Mouse (Mus musculus) erythroblast, adult 5-6 weeks (primary cell): ENCODE data around the gene Arfip1. TPM values are rescaled to one million over a fixed set of nuclear protein-coding genes. Genes with fewer than 3 reads are reported as not detected.

ENCODE experiments used
- ATAC-seq: replicated peaks from 2 replicates; pipeline ENCODE4 v1.8.0; 2016; ENCODE audit warnings: moderate number of reproducible peaks, mild to moderate bottlenecking, moderate TSS enrichment, inconsistent platforms; ENCODE audit not compliant: poor library complexity, low FRiP score, severe bottlenecking
- total RNA-seq, 2 experiments: library from RNA; stranded (forward) in 1 of 2; stranded (reverse) in 1 of 2; fragments of 150-400 nt in 1 of 2; fragments of 200-764, 138-1000 nt in 1 of 2; gene quantifications; 2 replicates each; pipeline versions ENCODE4 v1.2.3 to v1.2.4; 2015 to 2017; ENCODE audit warnings: low replicate concordance in 2 of 2

The Arfip1 gene
- total RNA-seq (2015; ENCODE audit: low replicate concordance) (3.3 and 12.9 TPM in 2 replicates), total RNA-seq (2017; ENCODE audit: low replicate concordance) (5.4 and 7.4 TPM in 2 replicates)

DNA sequence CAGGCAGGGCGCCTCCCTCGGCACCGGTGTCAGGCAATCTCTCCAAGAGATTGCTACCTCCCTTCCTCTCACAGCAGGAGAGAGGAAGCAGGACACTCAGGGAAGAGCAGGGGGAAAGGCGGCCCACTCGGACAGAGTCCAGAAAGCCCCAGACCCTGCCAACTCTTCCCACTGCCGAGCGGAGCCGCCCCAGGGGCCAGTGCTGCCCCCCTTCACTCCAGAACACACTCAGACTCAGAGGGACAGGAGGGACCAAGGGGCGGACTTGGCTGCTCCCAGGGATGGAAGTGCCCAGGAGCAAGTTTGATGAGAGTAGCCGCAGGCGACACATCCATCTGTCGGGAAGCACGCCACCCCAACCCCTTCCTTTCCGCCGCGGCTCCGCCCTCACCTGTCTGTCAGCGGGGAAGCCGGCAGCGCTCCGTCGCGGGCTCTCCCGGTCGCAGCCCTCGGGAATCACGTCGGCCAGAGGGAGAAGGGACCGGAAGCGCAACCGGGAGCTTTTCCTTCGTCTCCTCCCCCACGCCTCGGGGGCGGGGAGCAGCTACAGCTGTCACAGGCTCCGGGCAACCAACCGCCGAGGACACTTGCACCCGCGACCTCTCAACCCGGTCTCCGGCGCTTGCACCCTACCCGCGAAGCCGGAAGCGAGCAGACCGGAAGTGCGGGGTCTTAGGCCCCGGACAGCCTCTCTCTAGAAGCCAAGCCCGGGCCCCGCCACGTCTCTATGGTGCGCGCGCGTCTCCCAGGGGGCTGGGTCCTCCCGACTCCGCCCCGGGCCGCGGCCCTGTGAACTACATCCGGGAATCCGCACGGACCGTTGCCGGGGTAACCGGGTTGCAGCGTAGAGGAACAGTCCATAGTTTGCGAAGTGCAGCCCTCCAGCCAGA, at the start of gene Arfip1:
Gene Arfip1 (minus strand): TSS at position 603 of the 890 bp plus-strand sequence.
- ATAC-seq: peak; percentile 85

DNA sequence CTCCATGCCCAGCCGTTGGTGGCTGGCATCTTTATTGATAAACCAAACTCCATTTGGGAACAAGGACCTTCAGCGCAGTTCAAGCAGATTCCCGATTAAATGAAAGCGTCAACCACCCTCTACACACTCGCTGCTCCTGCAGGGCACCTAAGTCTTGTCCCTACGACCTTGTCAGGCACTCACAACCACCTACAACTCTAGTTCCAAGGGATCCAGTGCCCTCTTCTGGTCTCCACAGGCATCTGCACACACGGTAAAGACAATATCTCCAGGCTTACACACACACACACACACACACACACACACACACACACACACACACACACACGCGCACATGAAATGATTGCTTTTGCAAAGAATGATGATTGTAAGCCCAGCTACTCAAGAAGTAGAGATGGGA, 49.2 kb upstream of the Arfip1 start:
- ATAC-seq: no peak

DNA sequence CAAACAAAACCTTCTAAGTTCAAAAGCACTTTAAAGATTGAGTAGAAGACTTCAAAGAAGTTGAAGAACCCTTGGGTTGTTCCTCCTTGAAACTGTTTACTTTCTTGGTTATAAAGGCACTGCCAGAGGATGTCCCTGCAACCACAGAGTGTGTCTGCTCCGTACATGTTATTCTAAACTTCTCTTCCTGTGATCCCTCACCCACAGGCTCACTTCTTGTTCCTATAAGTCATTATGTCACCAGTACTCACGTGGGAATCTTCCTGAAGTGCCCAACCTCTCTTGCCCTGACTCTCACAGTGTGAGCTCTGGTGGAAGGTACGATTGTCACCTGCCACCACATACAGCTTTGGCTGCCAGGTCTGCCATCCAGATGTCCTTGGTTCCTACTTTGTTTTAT, 39.6 kb upstream of the Arfip1 start:
- no peak for ATAC-seq

DNA sequence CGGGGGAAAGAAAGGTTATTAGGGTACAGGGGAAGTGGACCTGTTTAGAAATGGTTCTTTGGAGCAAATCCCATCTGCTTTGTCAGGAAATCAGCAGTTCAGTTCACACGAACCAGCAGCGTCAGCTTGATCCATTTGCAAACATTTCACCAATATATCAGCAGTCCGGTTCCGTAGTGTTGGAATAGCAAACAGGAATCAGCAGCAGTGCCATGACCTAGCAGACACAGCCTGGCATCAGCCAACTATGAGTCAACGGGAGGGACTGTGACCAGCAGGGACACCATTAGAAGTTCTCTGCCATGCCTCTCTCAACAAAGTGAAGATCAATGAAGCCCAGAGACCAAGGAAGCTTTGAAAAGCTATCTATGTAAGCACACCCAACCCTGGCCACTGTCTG, 37.3 kb upstream of the Arfip1 start:
- no peak for ATAC-seq

DNA sequence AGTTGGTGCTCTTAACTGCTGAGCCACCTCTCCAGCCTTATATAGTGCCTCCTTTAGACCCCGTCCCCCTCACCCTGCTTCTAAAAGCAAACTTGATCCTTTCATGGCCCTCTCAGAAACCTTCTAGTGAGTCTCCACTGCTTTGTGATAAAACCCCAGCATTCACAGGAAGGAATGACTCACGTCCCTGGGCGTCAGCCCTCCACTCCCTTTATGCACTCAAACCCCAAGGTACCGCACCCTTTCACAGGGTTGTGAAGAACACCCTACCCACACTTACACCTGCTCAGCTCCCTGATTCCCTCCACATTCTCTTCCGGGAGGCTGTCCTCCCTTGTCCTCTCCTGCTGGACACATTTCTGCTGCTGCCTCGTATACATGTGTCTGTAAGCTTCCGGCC, 36.6 kb upstream of the Arfip1 start:
- no peak for ATAC-seq

DNA sequence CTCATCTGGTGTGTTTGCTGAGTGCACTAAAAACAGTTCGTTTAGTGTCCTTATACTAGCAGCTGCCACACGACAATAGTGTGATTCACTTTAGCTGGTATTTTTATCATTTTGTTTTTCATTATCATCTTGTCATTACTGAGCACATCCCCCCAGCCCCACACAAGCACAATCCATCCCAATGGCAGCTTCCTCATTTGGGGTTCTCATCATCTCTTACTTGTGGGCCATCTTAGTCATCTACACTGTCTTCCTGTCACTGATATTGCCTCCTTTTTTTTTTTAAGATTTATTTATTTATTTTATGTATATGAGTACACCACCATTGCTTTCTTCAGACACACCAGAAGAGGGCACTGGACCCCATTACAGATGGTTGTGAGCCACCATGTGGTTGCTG, 36.2 kb upstream of the Arfip1 start:
- no peak for ATAC-seq

DNA sequence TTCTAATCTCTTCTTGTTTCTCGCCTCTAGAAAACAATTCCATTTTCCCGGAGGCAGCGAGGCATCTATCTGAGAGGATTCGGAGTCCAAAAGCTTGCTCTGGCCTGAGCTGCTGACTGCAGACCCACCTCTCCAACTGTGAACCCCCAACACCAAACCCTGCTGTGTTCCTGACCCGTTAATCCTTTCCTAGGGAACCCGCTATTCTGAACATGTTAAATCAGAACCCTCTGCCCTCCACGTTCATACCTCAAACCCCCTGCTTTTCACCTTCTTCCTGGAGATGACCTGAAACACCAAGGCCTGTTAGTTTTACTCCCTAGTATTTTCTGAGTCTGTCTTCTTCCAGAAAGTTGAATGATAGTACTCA, 33.4 kb upstream of the Arfip1 start:
- ATAC-seq: no peak

DNA sequence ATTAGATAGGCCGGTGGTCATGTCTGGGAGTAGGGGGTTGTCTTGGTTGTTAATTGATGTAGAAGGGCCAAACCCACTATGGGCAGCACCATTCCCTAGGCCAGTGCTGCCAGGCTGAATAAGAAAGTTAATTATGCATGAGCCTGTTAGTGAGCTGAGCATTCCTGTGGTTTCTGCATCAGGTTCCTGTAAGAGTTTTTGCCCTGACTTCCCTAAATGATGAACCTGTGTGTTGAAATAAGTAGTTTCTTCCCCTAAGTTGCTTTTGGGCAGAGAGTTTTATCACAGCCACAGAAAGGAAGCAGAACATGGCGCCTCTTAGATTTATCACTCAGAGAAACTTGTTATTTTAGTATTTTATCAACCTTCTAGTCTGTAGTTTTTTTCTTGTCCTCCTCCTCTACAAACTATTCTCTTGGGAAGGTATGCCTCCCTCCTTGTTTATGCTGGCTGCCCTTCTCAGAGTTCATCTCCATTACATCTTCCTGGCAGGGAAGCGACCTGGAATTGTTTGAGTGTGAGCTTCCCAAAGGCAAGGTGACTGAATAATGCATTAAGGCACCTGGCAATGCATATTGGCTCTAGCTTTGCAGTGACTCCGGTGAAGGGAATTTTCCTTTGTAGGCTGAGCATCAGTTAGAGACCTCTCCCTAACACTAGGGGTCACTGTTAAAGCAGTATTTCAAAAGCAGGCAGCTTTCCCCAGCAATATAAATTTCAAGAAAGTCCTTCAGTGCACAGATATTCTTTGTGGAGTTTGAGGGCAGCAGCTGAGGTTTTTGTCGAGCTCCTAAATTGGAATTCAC, 32.8 kb upstream of the Arfip1 start:
- no peak for ATAC-seq

DNA sequence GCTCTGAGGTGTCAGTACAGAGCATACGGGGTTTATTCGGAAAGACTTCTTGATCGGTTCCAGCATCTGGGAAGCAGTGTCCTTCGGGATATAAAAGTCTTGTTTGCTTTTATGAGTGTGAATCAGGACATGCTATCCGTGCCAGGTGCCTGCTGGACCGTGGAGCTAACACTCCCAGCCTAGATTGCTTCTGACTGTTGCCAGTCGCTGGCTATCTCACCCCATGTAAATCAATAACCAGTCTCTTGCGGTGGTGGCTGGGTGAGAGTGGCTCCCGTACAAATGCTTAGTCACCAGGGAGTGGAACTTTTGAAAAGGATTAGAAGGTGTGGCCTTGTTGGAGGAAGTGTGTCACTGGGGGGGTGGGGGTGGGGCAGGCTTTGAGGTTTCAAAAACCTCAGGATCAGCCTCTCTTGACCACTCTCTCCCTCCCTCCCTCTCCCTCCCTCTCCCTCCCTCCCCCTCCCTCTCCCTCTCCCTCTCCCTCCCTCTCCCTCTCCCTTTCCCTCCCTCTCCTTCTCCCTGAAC, 27.8 kb upstream of the Arfip1 start:
- ATAC-seq: no peak

DNA sequence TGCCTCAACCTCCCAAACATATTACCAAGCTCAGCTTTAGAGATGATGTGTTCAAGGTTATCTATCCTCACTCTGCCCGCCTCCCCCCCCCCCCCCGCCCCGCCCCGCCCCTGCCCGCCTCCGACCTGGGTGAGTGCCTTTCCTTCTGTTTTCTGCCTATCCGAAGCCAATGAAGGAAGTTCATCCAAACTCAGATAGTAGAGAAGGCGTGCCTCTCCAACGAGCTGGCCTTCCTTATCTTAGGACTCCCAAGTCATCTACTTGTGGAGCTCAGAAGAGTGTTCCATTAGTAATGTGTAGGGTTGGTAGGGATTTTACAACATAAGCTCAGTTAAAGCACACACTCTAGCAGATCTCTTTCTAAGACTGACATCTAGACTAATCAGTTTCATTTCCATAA, 20.8 kb upstream of the Arfip1 start:
- no peak for ATAC-seq

DNA sequence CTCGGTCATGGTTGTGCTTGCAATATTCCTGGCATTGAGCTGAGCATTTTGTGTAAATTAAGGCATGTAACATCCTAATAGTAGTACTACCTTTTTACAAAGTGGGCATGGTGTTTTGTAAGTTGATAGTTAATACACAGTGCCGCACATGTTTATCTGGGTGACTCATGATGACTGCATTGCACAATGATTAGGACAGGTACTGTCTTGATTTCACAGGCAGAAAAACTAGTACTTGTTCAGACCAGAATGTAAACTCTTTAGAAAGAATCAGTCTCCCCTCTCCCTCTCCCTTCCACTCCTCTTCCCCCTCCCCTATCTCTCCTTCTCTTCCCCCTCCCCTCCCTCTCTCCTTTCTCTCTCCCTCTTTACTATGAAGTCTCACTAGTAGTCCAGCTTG, 20.3 kb upstream of the Arfip1 start:
- ATAC-seq: no peak

DNA sequence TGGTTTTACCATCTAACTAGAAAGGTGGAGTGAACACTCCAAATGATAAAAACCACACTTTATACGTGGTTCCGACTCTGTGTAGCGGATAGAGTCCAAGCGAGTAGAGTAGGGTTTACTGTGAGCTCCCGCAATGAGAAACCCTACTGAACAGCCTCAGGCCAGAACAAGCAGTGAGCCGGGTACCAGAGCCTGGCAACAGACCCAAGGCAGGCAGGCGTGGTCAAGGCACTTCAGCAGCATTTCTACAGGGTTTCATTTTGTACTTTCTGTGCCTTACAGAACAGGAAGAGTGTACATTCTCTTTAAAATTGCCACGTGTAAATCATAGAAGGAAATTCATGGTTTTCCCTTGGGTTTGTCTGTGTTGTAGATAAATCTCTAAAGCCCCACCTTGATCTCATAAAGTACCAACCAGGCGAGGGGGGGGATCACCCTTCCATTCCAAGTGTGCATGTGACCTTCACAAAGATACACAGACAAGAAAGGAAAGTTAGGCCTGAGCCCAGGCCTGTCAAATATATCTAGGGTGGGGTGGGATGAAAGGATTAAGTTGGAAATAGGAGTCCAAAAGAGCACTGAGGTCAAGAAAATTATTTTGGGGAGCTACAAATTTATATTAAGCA, 19.6 kb upstream of the Arfip1 start:
- no peak for ATAC-seq

DNA sequence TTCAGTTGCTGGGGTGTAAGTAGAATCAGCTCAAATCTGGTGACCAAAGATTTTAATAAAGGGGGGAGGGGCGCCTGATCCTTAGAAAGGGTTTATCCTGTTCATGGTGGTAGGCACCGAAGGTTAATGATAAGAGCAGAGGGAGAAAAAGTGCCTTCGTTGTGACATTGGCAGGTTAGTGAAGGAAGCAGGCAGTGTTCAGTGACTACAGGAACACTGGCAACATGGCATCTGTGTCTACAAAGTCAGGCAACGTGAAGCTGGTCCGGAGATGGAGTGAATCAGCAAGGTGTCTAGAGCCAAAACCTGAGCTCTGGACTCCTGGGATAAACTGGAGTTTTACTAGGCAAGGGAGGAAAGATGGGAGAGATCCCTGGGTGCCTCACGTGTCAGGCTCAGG, 16.3 kb upstream of the Arfip1 start:
- ATAC-seq: no peak

DNA sequence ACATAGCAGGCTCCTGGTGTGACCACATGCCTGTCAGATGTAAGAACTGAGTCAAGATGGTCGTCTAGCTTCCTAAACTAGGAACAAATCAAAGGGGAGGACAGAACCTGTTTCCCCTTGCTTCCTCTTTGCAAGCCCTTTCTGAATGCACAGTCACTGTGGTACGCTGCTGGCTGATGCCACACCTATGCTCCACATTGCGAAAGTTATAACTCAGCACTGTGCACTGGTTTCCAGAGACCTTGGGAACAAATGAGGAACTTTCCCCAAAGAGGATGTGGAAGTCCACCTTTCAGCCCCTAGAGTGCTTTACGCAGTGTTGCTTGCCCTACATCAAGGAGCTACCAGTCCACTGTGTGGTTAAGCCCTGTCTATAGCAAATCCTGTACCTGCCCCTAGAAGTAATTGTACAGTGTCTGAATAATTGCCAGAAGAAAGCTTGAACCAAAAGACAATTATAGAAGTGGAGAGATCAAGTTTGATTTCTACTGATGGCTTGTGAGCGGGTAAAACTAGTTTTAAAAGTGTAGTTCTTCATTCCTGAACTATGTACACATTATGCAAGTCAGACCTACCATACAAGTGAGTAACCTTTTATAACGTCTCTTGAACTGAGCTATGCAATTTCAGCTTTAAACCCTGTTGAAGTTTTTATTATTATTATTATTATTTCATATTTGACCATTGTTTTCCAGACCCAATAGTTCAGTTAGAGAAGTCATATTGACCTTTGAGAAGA, 15.7 kb upstream of the Arfip1 start:
- ATAC-seq: no peak

DNA sequence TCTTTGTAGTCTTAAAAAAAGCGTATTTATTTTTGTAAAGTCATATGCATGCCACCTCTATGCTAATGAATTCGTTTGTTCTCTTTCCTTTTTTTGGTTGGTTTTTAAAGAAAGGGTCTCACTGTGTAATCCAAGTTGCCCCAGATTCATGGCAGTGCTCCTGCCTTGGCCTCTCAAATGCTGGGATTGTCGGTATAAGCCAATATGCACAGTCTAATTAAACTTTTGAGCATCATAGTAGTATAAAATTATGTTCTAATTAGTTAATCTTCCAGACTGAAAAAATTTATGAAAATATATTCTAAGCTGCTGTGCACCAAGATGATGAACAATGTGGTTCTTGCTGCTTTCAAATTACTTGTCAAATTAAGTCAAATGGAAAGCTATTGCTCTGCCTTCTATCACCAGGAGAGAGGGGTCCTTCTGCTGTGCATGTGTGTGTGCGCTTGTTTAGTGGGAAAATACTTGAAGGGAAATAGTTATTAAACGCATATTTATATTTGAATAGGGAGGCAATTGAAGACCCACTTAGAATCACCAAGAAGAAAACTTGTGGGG, 13.3 kb upstream of the Arfip1 start:
- ATAC-seq: no peak

DNA sequence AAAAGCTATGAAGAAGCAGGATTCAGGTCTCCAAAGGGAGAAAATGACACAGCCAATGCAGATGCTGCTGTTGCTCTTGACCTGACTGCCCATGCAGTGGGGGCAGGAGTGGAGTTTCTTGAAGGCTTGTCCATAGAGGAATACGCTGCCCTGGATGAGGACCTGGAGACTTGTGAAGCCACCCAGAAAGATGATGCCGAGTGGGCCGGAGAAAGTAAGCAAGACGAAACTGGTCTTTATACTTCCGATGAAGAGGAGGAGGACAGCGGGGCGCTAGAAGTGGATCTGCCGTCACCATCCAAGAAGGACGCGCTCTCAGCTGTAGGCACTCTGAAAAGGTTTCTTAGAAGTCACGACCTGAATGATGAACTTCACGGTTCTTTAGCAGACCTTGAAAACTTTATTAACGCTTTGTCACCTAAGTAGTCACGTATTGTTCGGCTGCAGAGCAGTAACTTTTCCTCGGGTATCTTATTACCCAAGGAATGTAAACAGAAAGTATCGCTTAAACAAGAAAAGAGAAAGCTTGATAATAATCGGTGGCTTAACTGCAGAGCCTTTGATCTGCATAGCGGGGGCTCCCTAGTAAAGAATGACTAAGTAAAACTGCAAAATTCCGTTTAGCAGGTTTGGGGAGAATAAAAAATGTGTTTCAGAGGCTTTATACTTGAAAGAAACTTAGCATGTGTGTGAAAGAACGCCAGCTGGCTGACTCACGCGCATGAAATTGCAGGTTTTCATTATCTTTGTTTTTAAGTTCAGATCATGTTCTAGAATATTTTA, 12.7 kb upstream of the Arfip1 start:
- ATAC-seq: no peak

DNA sequence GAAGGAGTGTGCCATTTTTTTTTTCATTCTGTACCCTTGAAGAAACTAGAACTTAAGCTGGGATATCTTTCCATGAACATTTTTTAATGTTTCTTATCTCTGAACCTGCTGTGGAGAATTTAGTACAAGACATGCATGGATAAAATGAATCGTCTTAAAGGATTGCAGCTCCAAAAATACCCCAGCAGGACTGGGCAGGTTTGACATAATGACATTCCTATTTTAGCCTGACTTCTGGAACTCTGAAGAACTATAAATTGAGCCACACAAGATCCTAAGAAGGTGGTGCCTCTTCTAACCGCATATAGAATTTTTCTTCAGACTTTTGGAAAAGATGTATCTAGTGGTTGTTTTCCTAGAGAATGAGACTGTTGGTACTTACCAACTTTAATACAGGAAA, 10.8 kb upstream of the Arfip1 start, which contains the start of gene Tigd4:
Gene Tigd4 (plus strand): TSS at position 301 of the 400 bp plus-strand sequence.
- no peak for ATAC-seq

DNA sequence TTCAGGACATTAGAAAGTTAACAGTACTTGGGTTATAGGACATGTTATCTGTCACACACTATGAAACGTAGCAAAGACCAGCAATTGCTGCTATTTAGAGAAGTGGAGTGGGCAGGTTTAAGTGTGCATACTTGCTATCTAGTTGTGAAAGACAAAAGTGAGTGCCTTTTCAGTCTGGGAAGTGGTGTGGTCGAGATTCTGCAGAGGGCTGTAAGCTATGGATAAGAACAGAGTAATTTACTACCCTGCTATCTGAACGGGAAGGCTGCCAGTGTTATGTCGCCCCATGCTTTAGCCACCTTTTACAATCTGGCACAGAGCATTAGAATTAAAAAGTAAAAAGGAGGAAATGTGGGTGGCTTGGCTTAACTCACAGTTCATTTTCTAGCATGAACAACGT, 4.3 kb upstream of the Arfip1 start:
- ATAC-seq: no peak

DNA sequence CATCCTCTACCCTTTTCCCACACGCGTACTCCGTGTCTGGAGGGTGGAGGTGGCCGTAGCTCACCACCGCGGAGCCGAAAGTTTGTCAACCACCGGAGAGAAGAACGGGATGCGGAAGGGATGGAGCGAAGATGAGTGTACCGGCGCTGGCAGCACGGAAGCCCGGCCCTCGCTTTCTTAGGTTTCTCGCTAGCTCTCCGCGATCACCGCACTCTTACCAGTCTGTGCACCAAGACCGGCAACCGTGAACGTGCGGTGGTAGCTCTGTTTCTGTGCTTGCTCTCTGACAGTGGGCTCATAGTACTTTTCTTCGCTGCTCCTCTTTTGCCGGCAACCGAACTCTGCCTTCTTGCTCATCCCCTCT, 470 bp upstream of the Arfip1 start:
- ATAC-seq: no peak
